Mouse (Mus musculus) right cerebral cortex, postnatal 4 days (tissue): ENCODE measurements around the gene Ccr7.
A peak's percentile ranks its signal among the peaks of the same experiment; 100 is the strongest.

Source experiments
- DNase-seq: peaks from one replicate; pipeline ENCODE4 v3.0.0-alpha.2; 2022

Gene Ccr7

GRCm38 (mm10) chr11:99113111-99113510, 41.8 kb downstream of the Ccr7 start:
- DNase-seq = no peak

DNA sequence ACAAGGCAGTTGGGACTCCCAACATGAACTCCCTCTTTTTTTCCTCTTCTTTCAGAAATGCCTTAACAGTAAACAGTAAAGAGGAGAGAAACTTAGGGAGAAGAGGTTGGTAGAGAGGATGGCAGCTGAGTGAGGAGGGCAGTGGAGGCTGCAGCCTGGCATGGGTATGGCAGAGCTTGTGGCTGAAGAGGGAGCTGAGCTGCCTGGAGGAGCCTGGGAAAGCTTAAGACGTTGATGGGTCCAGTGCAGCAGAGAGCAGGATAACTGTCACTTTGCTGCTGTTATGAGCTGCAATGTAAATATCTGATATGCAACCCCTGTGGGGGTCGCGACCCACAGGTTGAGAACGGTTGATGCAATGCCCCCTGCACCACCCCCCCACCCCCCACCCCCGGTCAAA, 42.2 kb downstream of the Ccr7 start:
- DNase-seq = no peak

DNA sequence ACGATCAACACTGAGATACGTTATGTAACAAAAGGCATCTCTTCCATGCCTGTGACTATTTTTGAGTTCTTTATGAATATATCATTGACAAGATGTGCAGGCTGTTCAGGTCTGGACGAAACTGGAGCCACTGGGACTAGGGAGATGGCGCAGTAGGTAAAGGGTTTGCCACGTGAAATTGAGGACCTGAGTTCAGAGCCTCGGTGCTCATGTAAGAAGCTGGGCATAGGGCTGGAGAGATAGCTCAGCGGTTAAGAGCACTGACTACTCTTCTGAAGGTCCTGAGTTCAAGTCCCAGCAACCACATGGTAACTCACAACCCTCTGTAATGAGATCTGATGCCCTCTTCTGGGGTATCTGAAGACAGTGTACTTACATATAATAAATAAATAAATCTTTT, 43.2 kb downstream of the Ccr7 start:
- DNase-seq = no peak

DNA sequence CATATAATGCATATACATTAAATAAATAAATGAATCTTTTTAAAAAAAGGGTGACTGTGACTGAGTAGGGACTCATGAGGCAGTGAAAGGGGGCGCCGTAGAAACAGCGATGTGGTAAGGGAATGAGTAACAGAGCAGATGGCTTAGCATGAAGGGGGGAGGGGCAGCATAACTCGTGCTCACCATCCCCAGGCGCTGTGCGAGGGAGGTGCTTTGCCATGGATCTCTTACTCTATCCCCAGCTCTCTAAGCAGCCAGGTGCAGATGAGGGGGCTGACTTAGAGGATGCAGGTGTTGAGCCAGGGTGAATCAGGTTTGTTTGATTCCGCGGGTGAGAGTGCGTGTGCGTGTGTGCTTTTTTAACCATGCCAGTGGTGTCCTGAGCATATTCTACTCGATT, 43.7 kb downstream of the Ccr7 start:
- peak; percentile 35 for DNase-seq

GRCm38 (mm10) chr11:99110370-99111110, 44.3 kb downstream of the Ccr7 start:
- DNase-seq = no peak

GRCm38 (mm10) chr11:99108296-99108695, 46.6 kb downstream of the Ccr7 start:
- no peak for DNase-seq

DNA sequence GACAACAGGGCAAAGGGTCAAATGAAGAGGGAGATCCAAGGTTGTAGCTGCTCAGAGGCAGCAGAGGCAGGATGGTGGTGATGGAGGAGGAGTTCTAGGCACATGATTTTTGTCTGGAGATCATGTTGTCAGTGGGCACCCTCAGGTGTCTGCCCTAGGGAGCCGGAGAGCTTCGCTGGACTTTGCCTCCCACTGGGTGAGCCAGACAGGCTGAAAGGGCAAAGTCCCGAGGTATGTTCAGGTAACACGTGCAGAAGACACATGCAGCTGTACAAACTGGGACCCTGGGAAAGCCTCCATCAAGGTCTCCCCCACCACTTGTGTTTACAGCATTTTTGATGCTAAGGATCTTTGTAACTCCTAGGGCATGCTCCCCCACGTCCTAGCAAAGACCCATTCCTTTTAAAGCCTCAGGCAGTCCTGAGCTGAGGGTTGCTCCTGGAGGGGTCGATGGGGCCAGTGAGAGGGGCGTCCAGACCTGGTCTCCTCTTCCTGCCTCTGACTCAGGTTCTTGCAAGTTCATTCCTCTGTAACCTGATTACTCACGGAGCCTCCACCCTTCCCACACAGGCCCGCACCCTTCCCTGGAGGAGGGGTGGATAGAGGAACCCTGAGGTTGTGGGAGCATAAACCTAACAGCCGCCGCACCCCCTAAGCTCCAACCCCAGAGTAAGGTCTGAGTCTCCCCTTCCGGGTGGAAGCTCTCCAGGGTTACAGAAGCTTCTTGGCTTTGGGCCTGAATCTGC, 48.7 kb downstream of the Ccr7 start:
- DNase-seq = no peak

DNA sequence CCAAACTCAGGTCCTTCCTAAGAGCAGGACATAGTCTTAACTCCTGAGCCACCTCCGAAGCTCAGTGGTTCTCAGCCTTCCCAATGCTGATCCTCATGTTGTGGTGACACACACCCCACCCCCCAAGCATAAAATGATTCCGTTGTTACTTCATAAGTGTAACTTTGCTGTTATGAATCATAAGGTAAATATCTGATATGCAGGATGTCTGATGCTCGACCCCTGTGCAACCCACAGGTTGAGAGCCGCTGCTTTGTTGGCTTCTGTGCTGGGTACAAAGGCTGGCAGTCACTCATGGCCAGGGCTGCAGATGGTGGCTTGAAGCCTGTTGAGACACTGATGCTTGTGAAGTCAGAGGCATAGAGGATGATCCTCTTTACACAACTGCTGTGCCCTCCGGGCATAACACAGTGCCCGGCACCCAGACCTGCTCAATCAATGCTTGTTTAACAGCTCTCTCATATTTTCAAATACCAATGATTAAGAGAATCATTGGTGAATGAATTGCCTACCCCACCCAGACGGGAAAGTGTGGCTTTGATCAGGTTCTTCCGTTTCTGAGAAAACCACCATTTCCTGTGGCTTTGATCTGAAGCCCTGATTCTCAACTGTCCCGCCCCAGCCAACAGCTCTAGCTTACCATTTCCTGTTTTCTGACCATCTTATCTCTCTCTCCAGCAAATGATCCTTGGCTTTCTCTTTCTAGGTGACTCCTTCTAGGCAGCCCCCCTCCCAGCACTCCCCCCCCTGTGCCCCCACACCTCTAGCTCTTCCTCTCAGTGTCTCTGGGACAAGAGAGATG, 50.1 kb downstream of the Ccr7 start:
- DNase-seq = no peak

GRCm38 (mm10) chr11:99102575-99103270, 52.2 kb downstream of the Ccr7 start:
- DNase-seq = no peak

GRCm38 (mm10) chr11:99101693-99102092, 53.2 kb downstream of the Ccr7 start:
- DNase-seq = no peak

GRCm38 (mm10) chr11:99100215-99100614, 54.7 kb downstream of the Ccr7 start:
- no peak for DNase-seq

- no peak for DNase-seq
These were observed 55.4 kb downstream of the Ccr7 start for GRCm38 (mm10) chr11:99099516-99099915.

- no peak for DNase-seq
These were observed 56.0 kb downstream of the Ccr7 start for GRCm38 (mm10) chr11:99098924-99099323.

GRCm38 (mm10) chr11:99096996-99097774, 57.7 kb downstream of the Ccr7 start:
- DNase-seq = no peak

DNA sequence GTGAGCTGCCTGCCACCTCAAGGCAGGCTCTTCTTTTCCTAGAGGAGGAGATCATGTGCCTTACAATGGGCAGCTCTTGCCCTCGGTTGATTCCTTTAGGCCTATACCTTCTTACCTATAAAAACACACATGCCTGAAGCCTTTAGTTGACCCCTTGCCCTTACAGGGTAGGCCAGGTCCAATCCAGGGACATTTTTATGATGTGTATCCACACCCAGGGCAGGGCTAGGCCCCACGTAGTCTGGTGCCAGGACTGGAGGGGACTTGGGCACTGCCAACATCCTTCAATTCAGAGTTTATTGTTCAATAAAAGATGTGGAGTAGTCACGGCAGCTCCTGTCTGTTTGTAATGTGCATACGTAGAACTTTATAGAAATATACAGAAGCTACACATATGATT, 58.5 kb downstream of the Ccr7 start:
- no peak for DNase-seq

DNA sequence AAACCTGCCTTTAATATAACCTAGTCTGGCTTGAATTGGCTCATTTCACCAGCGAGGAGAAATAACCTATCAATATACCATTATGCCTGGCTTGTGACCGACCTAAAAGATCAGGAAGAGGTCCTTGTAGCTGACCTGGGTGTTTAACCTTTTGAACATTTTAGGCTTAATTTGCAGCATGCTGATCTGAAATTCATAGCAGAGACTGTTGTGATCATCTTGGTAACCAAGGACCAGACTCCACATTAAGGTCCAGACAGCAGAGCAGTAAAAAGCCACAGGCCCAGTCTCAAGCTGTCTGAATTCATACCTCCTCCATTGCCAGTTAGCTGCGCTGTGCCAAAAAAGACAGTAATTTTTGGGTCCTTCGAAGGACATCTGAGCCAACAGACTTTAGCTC, 59.1 kb downstream of the Ccr7 start:
- DNase-seq = no peak

DNA sequence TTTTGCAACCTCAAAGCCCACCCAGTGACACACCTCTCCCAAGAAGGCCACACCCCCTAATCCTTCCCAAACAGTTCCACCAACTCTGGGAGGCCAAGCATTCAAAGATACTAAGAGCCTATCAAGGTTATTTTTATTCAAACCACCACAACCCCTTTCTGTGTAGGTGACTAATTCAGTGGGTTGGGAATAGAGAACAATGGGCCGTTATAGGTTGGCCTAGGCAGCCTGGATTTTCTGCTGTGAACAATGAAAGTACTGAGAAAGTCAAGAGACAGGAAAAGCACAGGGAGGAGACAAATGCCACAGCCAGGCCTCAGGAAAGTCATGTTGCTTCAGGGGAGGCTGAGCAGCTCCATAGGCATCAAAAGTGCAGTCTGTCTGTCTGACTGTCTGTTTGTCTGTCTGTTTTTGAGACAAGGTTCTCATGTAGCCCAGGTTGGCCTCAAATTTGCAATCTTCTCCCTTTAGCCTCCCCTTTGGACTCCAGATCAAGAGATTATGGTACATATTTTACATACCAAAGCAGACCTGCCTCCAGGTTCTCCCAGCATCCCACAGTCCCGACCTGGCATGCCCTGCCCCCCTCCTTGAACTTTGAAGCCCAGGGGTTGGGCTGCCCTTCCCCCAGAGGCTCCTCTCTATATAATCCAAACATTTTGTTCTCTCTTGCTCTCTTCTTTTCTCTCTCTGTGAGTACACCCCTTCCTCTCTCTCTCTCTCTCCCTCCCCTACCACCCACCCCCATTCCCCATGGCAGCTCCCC, 59.8 kb downstream of the Ccr7 start:
- DNase-seq = no peak
